Mouse (Mus musculus) small intestine, adult 2 months (tissue): ENCODE measurements around the gene Mecom. TPM values are rescaled to one million over a fixed set of nuclear protein-coding genes. Genes with fewer than 3 reads are reported as not detected.
A peak's percentile ranks its signal among the peaks of the same experiment; 100 is the strongest.

ENCODE experiments used
- H3K27ac ChIP-seq: fragments of 200-500 bp; 2 replicates; pipeline ENCODE4 v1.5.1; 2012; ENCODE audit warnings: low read depth, low read length, control low read depth, inconsistent platforms; ENCODE audit not compliant: insufficient read depth
- H3K27me3 ChIP-seq: fragments of 200-500 bp; 2 replicates; pipeline ENCODE4 v1.6.1; 2012; ENCODE audit warnings: mild to moderate bottlenecking, moderate library complexity, low read length, inconsistent platforms; ENCODE audit not compliant: control insufficient read depth, insufficient read depth
- H3K36me3 ChIP-seq: fragments of 200-500 bp; 2 replicates; pipeline ENCODE4 v1.6.1; 2012; ENCODE audit warnings: mild to moderate bottlenecking, low read length, control low read depth, inconsistent platforms; ENCODE audit not compliant: control insufficient read depth, insufficient read depth
- H3K4me1 ChIP-seq: fragments of 200-500 bp; 2 replicates; pipeline ENCODE4 v1.6.1; 2012; ENCODE audit warnings: low read length, inconsistent platforms, mixed read lengths; ENCODE audit not compliant: control insufficient read depth, insufficient read depth, insufficient read length
- H3K4me3 ChIP-seq: fragments of 200-500 bp; 2 replicates; pipeline ENCODE4 v1.5.1; 2012; ENCODE audit warnings: low read depth, mild to moderate bottlenecking, control low read depth, inconsistent platforms, low read length, moderate library complexity
- CTCF ChIP-seq: fragments of 200-500 bp; IDR thresholded peaks from 2 replicates; pipeline ENCODE4 v1.5.1; 2012; ENCODE audit warnings: low read depth, mild to moderate bottlenecking, control low read depth, inconsistent platforms, low read length, moderate library complexity, mixed read lengths; ENCODE audit not compliant: insufficient replicate concordance, insufficient read length; ENCODE audit errors: extremely low read depth
- POLR2A ChIP-seq: fragments of 200-500 bp; IDR thresholded peaks from 2 replicates; pipeline ENCODE4 v1.6.1; 2012; ENCODE audit warnings: low read depth, mild to moderate bottlenecking, control low read depth, inconsistent platforms, low read length, moderate library complexity
- WGBS: fragments of 180-500 bp; shearing (Covaris S2); methylation state at CpG from one replicate; pipeline ENCODE4 v1.1.7; 2018; 5-methylcytosine and 5-hydroxymethylcytosine counted together
- polyA plus RNA-seq: library from polyadenylated mRNA; depleted of rRNA; stranded (reverse); fragments of >200 nt; gene quantifications from 2 replicates; pipeline ENCODE4 v1.2.3, GENCODE M21; 2012

Mecom gene
- polyA plus RNA-seq, 1 experiment: 2.8 TPM

DNA sequence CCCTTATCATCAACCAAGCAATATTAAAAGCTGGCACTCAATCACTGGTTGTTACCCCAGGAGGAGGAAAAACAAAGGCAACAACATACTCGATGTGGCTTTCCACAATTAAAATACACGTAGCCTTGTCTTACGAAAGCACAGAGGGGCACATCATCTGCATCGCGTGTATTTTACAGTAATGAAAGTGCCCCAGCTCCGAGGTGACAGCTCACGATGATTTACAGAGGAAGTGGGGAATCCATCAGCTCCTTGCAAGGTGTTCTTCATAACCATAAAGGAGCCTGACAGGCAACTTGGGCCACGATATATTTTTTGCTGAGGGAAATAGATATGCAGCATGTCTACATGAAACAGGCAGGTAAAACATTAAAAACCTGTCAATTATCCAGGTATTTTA, 341.7 kb downstream of the Mecom start:
- Histone ChIP-seq H3K4me3 (no peak overlapping the region), H3K27ac (no peak overlapping the region), H3K36me3 (no peaks in the 10 kb centered on the region), H3K4me1 (no peaks in the 10 kb centered on the region), H3K27me3 (no peaks in the 10 kb centered on the region)
- TF ChIP-seq CTCF (no peak), POLR2A (no peak)
- WGBS: 75% methylated on average over 8 of the region's 8 CpGs

DNA sequence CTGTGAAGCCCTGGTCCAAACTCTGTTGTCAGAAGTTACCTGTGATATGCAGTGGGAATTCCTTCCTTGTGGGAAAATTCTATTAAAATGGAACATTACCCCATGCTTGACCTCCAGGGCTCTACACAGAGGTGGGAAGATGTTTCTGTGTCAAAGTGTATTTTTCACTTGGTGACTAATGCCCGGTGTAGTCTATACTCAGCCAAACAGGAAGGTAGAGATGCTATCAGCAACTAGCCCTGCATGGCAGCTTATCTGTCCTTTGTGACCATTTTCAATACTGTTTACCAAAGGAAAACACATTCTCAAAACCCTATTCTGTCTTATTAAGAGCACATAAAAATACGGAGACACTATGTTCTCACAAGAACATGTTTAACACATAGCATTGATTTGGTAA, 344.0 kb downstream of the Mecom start:
- no peaks in the 10 kb centered on the region for H3K4me1 ChIP-seq
- H3K27ac ChIP-seq: no peak overlapping the region
- H3K36me3 ChIP-seq: no peaks in the 10 kb centered on the region
- no peaks in the 10 kb centered on the region for H3K27me3 ChIP-seq
- no peak for TF ChIP-seq CTCF
- TF ChIP-seq POLR2A: no peak
- WGBS: 62% methylated on average over 2 of the region's 2 CpGs
- no peak overlapping the region for H3K4me3 ChIP-seq

GRCm38 (mm10) chr3:30198854-30199253, 349.0 kb downstream of the Mecom start:
- peaks cover 2% of the 10 kb centered on the region; the same call in 1 of the 2 replicates for H3K4me1 ChIP-seq
- TF ChIP-seq POLR2A: no peak
- WGBS: 94% methylated on average over 2 of the region's 2 CpGs

GRCm38 (mm10) chr3:30198227-30198626, 349.6 kb downstream of the Mecom start:
- WGBS: 91% methylated on average over 5 of the region's 5 CpGs
- Histone ChIP-seq H3K27me3 (no peaks in the 10 kb centered on the region), H3K4me1 (peaks cover 4% of the 10 kb centered on the region; the same call in 1 of the 2 replicates), H3K27ac (no peak overlapping the region), H3K36me3 (no peaks in the 10 kb centered on the region), H3K4me3 (no peak overlapping the region)
- TF ChIP-seq POLR2A (no peak), CTCF (no peak)

More at GRCm38 (mm10) chr3:30198854-30199253, 349.0 kb downstream of the Mecom start:
- H3K27me3 ChIP-seq: no peaks in the 10 kb centered on the region
- no peak overlapping the region for H3K4me3 ChIP-seq
- no peak overlapping the region for H3K27ac ChIP-seq
- H3K36me3 ChIP-seq: no peaks in the 10 kb centered on the region

DNA sequence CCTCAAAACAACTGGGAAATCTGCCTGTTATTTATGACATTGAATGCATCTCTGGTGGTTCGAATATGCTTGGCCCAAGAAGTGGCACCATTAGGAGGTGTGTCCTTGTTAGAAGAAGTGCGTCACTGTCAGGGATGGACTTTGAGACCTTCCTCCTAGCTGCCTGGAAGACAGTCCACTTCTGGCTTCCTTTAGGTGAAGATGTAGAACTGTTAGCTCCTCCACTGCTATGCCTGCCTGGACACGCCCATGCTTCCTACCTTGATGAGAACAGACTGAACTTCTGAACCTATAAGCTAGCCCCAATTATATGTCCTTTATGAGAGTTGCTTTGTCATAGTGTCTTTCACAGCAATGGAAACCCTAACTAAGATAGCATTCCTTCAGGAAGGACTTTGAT, 352.6 kb downstream of the Mecom start:
- Histone ChIP-seq H3K36me3 (no peaks in the 10 kb centered on the region), H3K4me1 (peaks cover 8% of the 10 kb centered on the region; the same call in 1 of the 2 replicates), H3K4me3 (no peak overlapping the region), H3K27ac (no peak overlapping the region), H3K27me3 (no peaks in the 10 kb centered on the region)
- TF ChIP-seq CTCF (no peak), POLR2A (no peak)
- 36% methylated on average over 3 of the region's 3 CpGs for WGBS

- H3K4me3 ChIP-seq: no peak overlapping the region
- TF ChIP-seq CTCF (no peak), POLR2A (no peak)
- WGBS: 30% methylated on average over 12 of the region's 12 CpGs
- no peaks in the 10 kb centered on the region for H3K36me3 ChIP-seq
- peak overlapping the region; percentile 68 for H3K27ac ChIP-seq
- peaks cover 8% of the 10 kb centered on the region; the same call in 1 of the 2 replicates for H3K4me1 ChIP-seq
- no peaks in the 10 kb centered on the region for H3K27me3 ChIP-seq
These were observed 355.4 kb downstream of the Mecom start for GRCm38 (mm10) chr3:30192294-30193007.

GRCm38 (mm10) chr3:30189325-30189724, 358.5 kb downstream of the Mecom start:
- Histone ChIP-seq H3K27me3 (no peaks in the 10 kb centered on the region), H3K36me3 (no peaks in the 10 kb centered on the region), H3K4me1 (peaks cover 8% of the 10 kb centered on the region; the same call in 1 of the 2 replicates), H3K27ac (no peak overlapping the region), H3K4me3 (no peak overlapping the region)
- no peak for TF ChIP-seq CTCF
- TF ChIP-seq POLR2A: no peak
- WGBS: 40% methylated on average over 2 of the region's 2 CpGs
